Mouse (Mus musculus): Measurements from ENCODE around the gene Slc17a2. TPM values are rescaled to one million over a fixed set of nuclear protein-coding genes. Genes with fewer than 3 reads are reported as not detected.

The Slc17a2 gene
- total RNA-seq, 2 experiments from 2014 or later, result not detected

- ATAC-seq (ENCODE audit: poor library complexity, severe bottlenecking), result no peak
Observed at GRCm38 (mm10) chr13:23779025-23779424, 27.8 kb upstream of the Slc17a2 start.

GRCm38 (mm10) chr13:23792520-23792919 lies 14.3 kb upstream of the Slc17a2 start:
- ATAC-seq (ENCODE audit: poor library complexity, severe bottlenecking), result 0 out of 2 replicates have a peak, but pooled peaks have one; percentile 51

- ATAC-seq (ENCODE audit: poor library complexity, severe bottlenecking), result peak; percentile 98
Observed at GRCm38 (mm10) chr13:23799405-23799804, 7.4 kb upstream of the Slc17a2 start.

- no peak for ATAC-seq (ENCODE audit: poor library complexity, severe bottlenecking)
Observed at GRCm38 (mm10) chr13:23804532-23804931, 2.3 kb upstream of the Slc17a2 start.

- peak; percentile 96 for ATAC-seq (ENCODE audit: poor library complexity, severe bottlenecking)
Observed at GRCm38 (mm10) chr13:23816148-23816547, 9.4 kb downstream of the Slc17a2 start.

GRCm38 (mm10) chr13:23820179-23820940 lies 13.6 kb downstream of the Slc17a2 start:
- ATAC-seq (ENCODE audit: poor library complexity, severe bottlenecking), result no peak

- no peak for ATAC-seq (ENCODE audit: poor library complexity, severe bottlenecking)
Observed at GRCm38 (mm10) chr13:23822213-23822612, 15.4 kb downstream of the Slc17a2 start.

- ATAC-seq (ENCODE audit: poor library complexity, severe bottlenecking), result no peak
Observed at GRCm38 (mm10) chr13:23826606-23827005, 19.8 kb downstream of the Slc17a2 start.

GRCm38 (mm10) chr13:23833053-23833452 lies 26.3 kb downstream of the Slc17a2 start:
- ATAC-seq (ENCODE audit: poor library complexity, severe bottlenecking), result peak; percentile 45; the same call in 1 of the 2 replicates

- ATAC-seq (ENCODE audit: poor library complexity, severe bottlenecking), result no peak
Observed at GRCm38 (mm10) chr13:23834836-23835235, 28.0 kb downstream of the Slc17a2 start.

GRCm38 (mm10) chr13:23836630-23837029 lies 29.8 kb downstream of the Slc17a2 start:
- no peak for ATAC-seq (ENCODE audit: poor library complexity, severe bottlenecking)

GRCm38 (mm10) chr13:23839308-23839707 lies 32.5 kb downstream of the Slc17a2 start, which contains the start of gene Slc17a3:
Gene Slc17a3 (plus strand): TSS chr13:23839434.
- no peak for ATAC-seq (ENCODE audit: poor library complexity, severe bottlenecking)

GRCm38 (mm10) chr13:23845851-23846250 lies 39.1 kb downstream of the Slc17a2 start:
- ATAC-seq (ENCODE audit: poor library complexity, severe bottlenecking), result no peak

- ATAC-seq (ENCODE audit: poor library complexity, severe bottlenecking), result no peak
Observed at GRCm38 (mm10) chr13:23849299-23849698, 42.5 kb downstream of the Slc17a2 start.

GRCm38 (mm10) chr13:23856401-23856800 lies 49.6 kb downstream of the Slc17a2 start:
- no peak for ATAC-seq (ENCODE audit: poor library complexity, severe bottlenecking)

GRCm38 (mm10) chr13:23861815-23862214 lies 55.0 kb downstream of the Slc17a2 start:
- no peak for ATAC-seq (ENCODE audit: poor library complexity, severe bottlenecking)

GRCm38 (mm10) chr13:23864711-23865110 lies 57.9 kb downstream of the Slc17a2 start:
- ATAC-seq (ENCODE audit: poor library complexity, severe bottlenecking), result no peak

GRCm38 (mm10) chr13:23866086-23866710 lies 59.4 kb downstream of the Slc17a2 start:
- no peak for ATAC-seq (ENCODE audit: poor library complexity, severe bottlenecking)

GRCm38 (mm10) chr13:23867000-23867399 lies 60.2 kb downstream of the Slc17a2 start:
- no peak for ATAC-seq (ENCODE audit: poor library complexity, severe bottlenecking)

- no peak for ATAC-seq (ENCODE audit: poor library complexity, severe bottlenecking)
Observed at GRCm38 (mm10) chr13:23867405-23867804, 60.6 kb downstream of the Slc17a2 start, which contains the start of gene Slc17a1. Gene Slc17a1 (plus strand): TSS chr13:23867750.

GRCm38 (mm10) chr13:23868790-23869533 lies 62.2 kb downstream of the Slc17a2 start:
- ATAC-seq (ENCODE audit: poor library complexity, severe bottlenecking), result no peak
